ENCODE assay signal across 8 mouse cellular contexts in the genomic region with DNA sequence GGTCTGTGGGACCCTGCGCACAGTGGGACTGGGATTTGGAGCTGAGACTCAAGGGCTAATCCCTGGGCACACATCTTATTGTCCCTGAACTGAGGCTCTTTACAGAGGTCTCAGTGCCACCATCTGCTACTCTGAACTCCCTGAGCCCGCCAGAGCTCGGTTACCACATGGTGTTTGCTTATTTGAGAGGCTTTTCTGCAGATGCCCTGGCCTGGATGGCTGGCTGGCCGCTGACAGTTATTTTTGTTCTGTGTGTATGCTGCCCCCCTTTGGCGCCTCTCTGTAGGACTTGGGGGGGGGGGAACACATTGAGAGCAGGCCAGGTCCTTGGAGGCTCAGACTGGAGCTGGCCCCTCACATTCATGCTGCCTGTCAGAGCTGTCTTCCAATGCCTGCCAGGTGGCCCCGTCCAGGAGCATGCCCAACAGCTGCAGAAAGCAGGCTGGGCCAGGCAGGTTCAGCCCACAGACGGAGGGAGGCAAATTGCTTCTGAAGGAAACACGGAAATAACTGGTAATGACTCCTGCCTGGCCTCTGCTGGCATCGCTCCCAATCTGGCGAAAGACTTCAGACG. TPM values are rescaled to one million over a fixed set of nuclear protein-coding genes. Genes with fewer than 3 reads are reported as not detected.
A peak's percentile ranks its signal among the peaks of the same experiment; 100 is the strongest.
DNase-seq lines count a peak whose midpoint lies in the region; ATAC-seq lines count a peak whose summit lies in the region.
"Had no signal": no experiment of that assay in that cellular context is flagged by ENCODE, and none has a peak within 500 bp of the region (broad histone marks: within the 10 kb centered on the region; RNA-seq: fewer than 3 reads in every experiment).

No protein-coding gene starts in this region.

- no peaks in the 10 kb centered on the region for H3K36me3 ChIP-seq in embryonic facial prominence, embryonic 14.5 days (ENCODE audit: control insufficient read depth, insufficient read depth, low read length)
- no peaks in the 10 kb centered on the region for H3K36me3 ChIP-seq in intestine, embryonic 16.5 days (ENCODE audit: control insufficient read depth, insufficient read depth, low read length)

- H3K4me2 ChIP-seq in embryonic facial prominence, embryonic 14.5 days (ENCODE audit: low read depth, low read length) = no peak overlapping the region
- 0 out of 2 replicates have a peak overlapping the region, but pooled peaks have one; percentile 12 for H3K4me2 ChIP-seq in intestine, embryonic 16.5 days (ENCODE audit: low read depth, low read length)

- H3K27me3 ChIP-seq in embryonic facial prominence, embryonic 14.5 days (replicated peaks; ENCODE audit: control insufficient read depth, insufficient read depth, low read length) = no peaks in the 10 kb centered on the region
- H3K27me3 ChIP-seq in intestine, embryonic 16.5 days (replicated peaks; ENCODE audit: control insufficient read depth, insufficient read depth, low read length) = no peaks in the 10 kb centered on the region

- WGBS in embryonic facial prominence, embryonic 14.5 days = 12% methylated on average over 11 of the region's 11 CpGs
- 12% methylated on average over 11 of the region's 11 CpGs for WGBS in intestine, embryonic 16.5 days

- H3K4me1 ChIP-seq in embryonic facial prominence, embryonic 14.5 days (ENCODE audit: control insufficient read depth, insufficient read depth, low read length) = peaks cover 12% of the 10 kb centered on the region
- peaks cover 12% of the 10 kb centered on the region for H3K4me1 ChIP-seq in intestine, embryonic 16.5 days (ENCODE audit: control insufficient read depth, insufficient read depth, low read length)

- H3K4me3 ChIP-seq in embryonic facial prominence, embryonic 14.5 days (ENCODE audit: low read depth, low read length) = no peak overlapping the region
- no peak overlapping the region for H3K4me3 ChIP-seq in intestine, embryonic 16.5 days (ENCODE audit: low read length)
- H3K4me3 ChIP-seq: erythroblast, embryonic 14.5 days had no signal

- H3K9me3 ChIP-seq in embryonic facial prominence, embryonic 14.5 days (ENCODE audit: control insufficient read depth, low read length) = no peaks in the 10 kb centered on the region
- H3K9me3 ChIP-seq in intestine, embryonic 16.5 days (ENCODE audit: control insufficient read depth, low read length) = no peaks in the 10 kb centered on the region

- no peak overlapping the region for H3K9ac ChIP-seq in embryonic facial prominence, embryonic 14.5 days (ENCODE audit: low read depth, low read length)
- H3K9ac ChIP-seq in intestine, embryonic 16.5 days (ENCODE audit: low read depth, low read length) = peak overlapping the region; percentile 48; the same call in 1 of the 2 replicates

- DNase-seq in urinary bladder, postnatal 14 days (ENCODE audit: low spot score) = peak; percentile 75
- DNase-seq in urinary bladder, adult 2 months (ENCODE audit: low spot score) = no peak
- DNase-seq in embryonic facial prominence, embryonic 14.5 days (ENCODE audit: low spot score) = peak; percentile 91
- peak; percentile 55 for DNase-seq in urinary bladder, postnatal 25 days (ENCODE audit: low spot score)
- DNase-seq in layer of hippocampus, adult 18-20 months (ENCODE audit: low spot score in 2 of 2) = no peak

- H3K27ac ChIP-seq in embryonic facial prominence, embryonic 14.5 days (replicated peaks; ENCODE audit: low read depth, low read length) = no peak overlapping the region; the same call in 1 of the 2 replicates
- H3K27ac ChIP-seq in intestine, embryonic 16.5 days (ENCODE audit: low read length) = peak overlapping the region; percentile 31

- peak; percentile 90 for ATAC-seq in embryonic facial prominence, embryonic 14.5 days (ENCODE audit: low read depth)
- peak; percentile 81 for ATAC-seq in intestine, embryonic 16.5 days
- ATAC-seq in megakaryocyte, adult 5-6 weeks (ENCODE audit: poor library complexity, severe bottlenecking) = peak; percentile 37

RNA-seq across cellular contexts. Expression of gene Syf2, which starts 19.9 kb away (rescaled TPM):
- 98.8 and 107 TPM in 2 replicates for polyA plus RNA-seq in urinary bladder, adult 2 months (2012; rRNA removed)
- polyA plus RNA-seq in embryonic facial prominence, embryonic 14.5 days (2014; fragmentation: Nextera tagmentation; extraction: Ambion mirVana) = 59.7 and 60.0 TPM in 2 replicates
- polyA plus RNA-seq in intestine, embryonic 16.5 days (2015; fragmentation: Nextera tagmentation; extraction: Ambion mirVana) = 62.6 and 65.0 TPM in 2 replicates
- 81.7 and 89.6 TPM in 2 replicates for total RNA-seq in megakaryocyte, adult 5-6 weeks (2015)
- total RNA-seq in megakaryocyte, adult 5-6 weeks (2017) = 286 and 343 TPM in 2 replicates
- 10 to 100 TPM; 58.8 to 69.7 TPM for total RNA-seq in layer of hippocampus, adult 18-20 months (2021)

RNA-seq across cellular contexts. Expression of gene Rsrp1, which starts 27.2 kb away (rescaled TPM):
- 580 and 969 TPM in 2 replicates for polyA plus RNA-seq in urinary bladder, adult 2 months (2012; rRNA removed)
- 349 and 369 TPM in 2 replicates for polyA plus RNA-seq in embryonic facial prominence, embryonic 14.5 days (2014; fragmentation: Nextera tagmentation; extraction: Ambion mirVana)
- polyA plus RNA-seq in intestine, embryonic 16.5 days (2015; fragmentation: Nextera tagmentation; extraction: Ambion mirVana) = 462 and 467 TPM in 2 replicates
- total RNA-seq in megakaryocyte, adult 5-6 weeks (2015) = 680 and 693 TPM in 2 replicates
- 257 and 330 TPM in 2 replicates for total RNA-seq in megakaryocyte, adult 5-6 weeks (2017)
- 100 to 1,000 TPM; 256 to 262 TPM for total RNA-seq in layer of hippocampus, adult 18-20 months (2021)

RNA-seq across cellular contexts. Expression of gene Tmem50a, which starts 35.8 kb away (rescaled TPM):
- 167 and 192 TPM in 2 replicates for polyA plus RNA-seq in urinary bladder, adult 2 months (2012; rRNA removed)
- polyA plus RNA-seq in embryonic facial prominence, embryonic 14.5 days (2014; fragmentation: Nextera tagmentation; extraction: Ambion mirVana) = 140 and 144 TPM in 2 replicates
- polyA plus RNA-seq in intestine, embryonic 16.5 days (2015; fragmentation: Nextera tagmentation; extraction: Ambion mirVana) = 146 and 155 TPM in 2 replicates
- 292 and 323 TPM in 2 replicates for total RNA-seq in megakaryocyte, adult 5-6 weeks (2015)
- total RNA-seq in megakaryocyte, adult 5-6 weeks (2017) = 338 and 378 TPM in 2 replicates
- 100 to 1,000 TPM; 120 to 123 TPM for total RNA-seq in layer of hippocampus, adult 18-20 months (2021)

Comparison
In these comparisons a context has a peak if more than half of its experiments do, and no peak if none do; other contexts are left out.
1. DNase-seq: peak in urinary bladder, postnatal 14 days (single experiment), embryonic facial prominence, embryonic 14.5 days (single experiment) and urinary bladder, postnatal 25 days (single experiment); none in urinary bladder, adult 2 months (single experiment) and layer of hippocampus, adult 18-20 months (0 of 2).
2. ATAC-seq: peak in every context shown above with its lines; median percentile 90 in embryonic facial prominence, embryonic 14.5 days; 81 in intestine, embryonic 16.5 days; 37 in megakaryocyte, adult 5-6 weeks.